Mouse (Mus musculus) intestine, embryonic 16.5 days (tissue): Measurements from ENCODE around the gene Gm7358. TPM values are rescaled to one million over a fixed set of nuclear protein-coding genes. Genes with fewer than 3 reads are reported as not detected.
"Not testable (repeated sequence)": the region's sequence is repeated elsewhere in the genome, so short reads cannot be mapped to it uniquely, and the experiment has no call there.

Experiments
- ATAC-seq: fragments of 200-750 bp; cut with Nextera tagmentation; 2 replicates; pipeline ENCODE4 v1.8.0; 2017; ENCODE audit warnings: moderate TSS enrichment, moderate library complexity
- H3K27ac ChIP-seq: fragments of 300-500 bp; sonication (generic); 2 replicates; pipeline ENCODE4 v1.5.1; 2014; ENCODE audit warnings: mild to moderate bottlenecking, low read length
- H3K27me3 ChIP-seq: fragments of 300-500 bp; sonication (generic); replicated peaks from 2 replicates; pipeline ENCODE4 v1.6.1; 2014; ENCODE audit warnings: low read length, control low read depth, mixed read lengths; ENCODE audit not compliant: control insufficient read depth, insufficient read depth
- H3K36me3 ChIP-seq: fragments of 300-500 bp; sonication (generic); 2 replicates; pipeline ENCODE4 v1.6.1; 2014; ENCODE audit warnings: low read length, control low read depth; ENCODE audit not compliant: control insufficient read depth, insufficient read depth
- H3K4me1 ChIP-seq: fragments of 300-500 bp; sonication (generic); 2 replicates; pipeline ENCODE4 v1.6.1; 2014; ENCODE audit warnings: low read length, control low read depth, mixed read lengths; ENCODE audit not compliant: control insufficient read depth, insufficient read depth
- H3K4me2 ChIP-seq: fragments of 300-500 bp; sonication (generic); 2 replicates; pipeline ENCODE4 v1.6.1; 2014; ENCODE audit warnings: low read depth, low read length, control low read depth
- H3K4me3 ChIP-seq: fragments of 300-500 bp; sonication (generic); 2 replicates; pipeline ENCODE4 v1.5.1; 2014; ENCODE audit warnings: mild to moderate bottlenecking, low read length
- H3K9ac ChIP-seq: fragments of 300-500 bp; sonication (generic); 2 replicates; pipeline ENCODE4 v1.6.1; 2014; ENCODE audit warnings: low read depth, low read length
- H3K9me3 ChIP-seq: fragments of 300-500 bp; sonication (generic); 2 replicates; pipeline ENCODE4 v1.6.1; 2016; ENCODE audit warnings: low read length, control low read depth; ENCODE audit not compliant: control insufficient read depth
- WGBS: fragments of 180-500 bp; shearing (Covaris S2); extraction: QIAGEN DNeasy Blood & Tissue Kit; methylation state at CpG from one replicate; pipeline ENCODE4 v1.1.7; 2014; 5-methylcytosine and 5-hydroxymethylcytosine counted together
- polyA plus RNA-seq: library from polyadenylated mRNA; unstranded; fragments of >200 nt; fragmentation: Nextera tagmentation; extraction: Ambion mirVana; gene quantifications from 2 replicates; pipeline ENCODE4 v1.2.1, GENCODE M21; 2015

Gm7358 gene
- not detected in 2 replicates for polyA plus RNA-seq

DNA sequence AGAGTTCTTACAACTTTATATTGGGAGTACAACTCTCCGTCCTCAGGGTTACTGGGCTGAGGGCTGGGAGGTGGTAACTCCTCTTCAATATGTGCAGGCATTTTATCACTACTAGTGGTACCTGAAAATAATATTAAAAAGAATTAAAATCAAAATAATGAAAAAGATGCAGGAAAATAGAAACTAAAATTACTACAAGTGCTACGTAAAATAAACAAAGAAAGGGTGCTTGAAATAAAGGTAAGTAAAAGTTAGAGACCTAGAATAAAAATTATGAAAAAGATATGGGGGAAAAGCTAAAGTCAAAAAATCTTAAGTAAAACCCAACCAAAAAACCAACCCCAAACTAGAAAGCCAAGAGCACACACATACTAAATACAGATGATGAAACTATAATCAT, at the start of gene Gm7358:
Gene Gm7358, minus strand, starts transcription at position 101 of the 400 bp plus-strand sequence.
- 83% methylated on average over 1 of the region's 2 CpGs for WGBS
- H3K27ac ChIP-seq, H3K4me1 ChIP-seq, H3K9ac ChIP-seq, H3K27me3 ChIP-seq, H3K4me2 ChIP-seq, H3K36me3 ChIP-seq, H3K4me3 ChIP-seq, H3K9me3 ChIP-seq, ATAC-seq: not testable (repeated sequence)

DNA sequence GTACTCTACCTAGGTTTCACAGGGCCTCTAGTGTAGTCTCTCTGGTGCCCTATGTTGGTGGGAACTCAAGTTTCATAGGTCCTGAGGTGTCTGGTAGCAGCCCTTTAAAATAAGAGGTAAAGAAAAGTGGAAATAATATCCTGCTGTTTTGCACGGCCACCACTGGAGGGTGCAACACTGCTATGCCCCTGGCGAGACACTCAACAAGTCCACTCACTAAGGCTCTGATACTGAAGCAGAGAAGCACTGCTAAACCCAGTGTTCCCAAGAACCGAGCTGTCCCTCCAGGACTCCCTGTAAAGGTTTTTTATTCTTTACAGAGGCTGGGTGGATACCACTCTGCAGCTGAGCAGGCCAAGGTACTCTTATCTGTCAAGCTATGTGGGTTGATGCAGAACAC, 43.7 kb upstream of the Gm7358 start:
- H3K4me2 ChIP-seq, H3K27me3 ChIP-seq, H3K4me3 ChIP-seq, ATAC-seq, H3K9me3 ChIP-seq, H3K36me3 ChIP-seq, H3K4me1 ChIP-seq, H3K27ac ChIP-seq, H3K9ac ChIP-seq: not testable (repeated sequence)
- 20% methylated on average over 3 of the region's 3 CpGs for WGBS

DNA sequence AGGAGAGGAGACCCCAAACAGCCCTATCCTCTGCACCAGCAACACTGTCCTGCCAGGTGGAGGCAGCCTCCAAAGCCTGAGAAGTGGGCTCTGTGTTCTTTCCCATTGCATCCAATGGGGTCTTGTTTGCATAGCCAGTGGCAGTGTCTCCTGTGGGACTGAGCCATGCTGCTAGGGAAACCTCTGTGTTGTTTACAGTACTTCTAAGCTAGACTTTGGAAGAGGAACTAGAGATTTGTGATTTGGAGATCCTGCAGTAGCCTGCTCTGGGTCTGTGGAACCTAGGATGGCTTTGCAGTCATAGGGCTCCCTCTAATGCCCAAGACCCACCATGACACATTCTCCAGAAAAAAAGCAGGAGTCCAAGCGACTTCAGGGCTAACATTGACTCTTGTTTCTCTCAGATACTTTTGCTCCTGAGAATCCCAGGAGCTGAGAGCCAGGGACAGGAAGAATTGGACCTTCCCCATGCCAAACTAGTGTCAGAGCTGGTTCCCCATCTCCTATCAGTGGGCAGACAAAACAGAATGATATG, 42.2 kb upstream of the Gm7358 start:
- H3K4me2 ChIP-seq, H3K36me3 ChIP-seq, H3K4me3 ChIP-seq, H3K4me1 ChIP-seq, H3K9me3 ChIP-seq, H3K9ac ChIP-seq, ATAC-seq, H3K27ac ChIP-seq, H3K27me3 ChIP-seq: not testable (repeated sequence)
- WGBS: 7% methylated on average over 1 of the region's 1 CpGs

DNA sequence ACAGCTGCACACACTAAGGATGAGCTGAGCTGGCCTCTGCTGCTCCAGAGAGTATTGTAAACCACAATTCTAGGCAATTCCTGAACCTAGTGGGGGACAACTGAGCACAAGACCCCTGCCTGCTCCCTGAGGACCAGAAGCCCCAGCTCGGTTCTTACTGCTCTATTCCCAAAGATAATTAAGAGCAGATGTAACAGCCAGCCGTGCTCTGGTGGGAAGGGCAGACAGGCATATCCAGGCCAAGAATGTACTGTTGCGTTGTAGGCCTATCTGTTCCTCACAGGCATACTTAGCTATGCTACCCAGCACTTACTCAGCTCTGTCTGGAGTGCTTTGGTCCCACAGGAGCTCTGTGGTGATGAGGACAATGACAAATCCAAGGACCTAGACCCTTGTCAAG, 40.6 kb upstream of the Gm7358 start:
- not testable (repeated sequence) for H3K4me2 ChIP-seq, ATAC-seq, H3K4me1 ChIP-seq, H3K36me3 ChIP-seq, H3K27me3 ChIP-seq, H3K9me3 ChIP-seq, H3K27ac ChIP-seq, H3K9ac ChIP-seq, H3K4me3 ChIP-seq
- 71% methylated on average over 3 of the region's 3 CpGs for WGBS

DNA sequence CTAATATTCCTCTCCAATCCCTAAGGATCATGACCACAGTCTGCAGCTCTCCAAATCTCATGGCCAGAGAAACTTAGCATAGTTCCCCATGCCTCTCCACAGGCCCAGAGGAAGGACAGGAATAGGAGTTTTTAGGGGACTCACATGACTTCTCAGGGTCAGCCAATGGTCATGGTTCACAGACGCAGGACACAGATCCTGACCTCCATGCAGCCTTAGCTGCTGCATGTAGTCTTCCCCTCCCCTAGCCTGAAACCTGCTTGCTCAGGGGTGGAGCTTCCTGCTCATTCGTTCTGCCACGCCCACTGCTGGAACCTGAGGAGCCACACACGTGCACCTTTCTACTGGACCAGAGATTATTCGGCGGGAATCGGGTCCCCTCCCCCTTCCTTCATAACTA, 34.8 kb upstream of the Gm7358 start:
- peak; percentile 65 for ATAC-seq
- H3K4me1 ChIP-seq, H3K27ac ChIP-seq, H3K9ac ChIP-seq, H3K27me3 ChIP-seq, H3K4me2 ChIP-seq, H3K9me3 ChIP-seq, H3K4me3 ChIP-seq, H3K36me3 ChIP-seq: not testable (repeated sequence)
- 42% methylated on average over 1 of the region's 7 CpGs for WGBS

DNA sequence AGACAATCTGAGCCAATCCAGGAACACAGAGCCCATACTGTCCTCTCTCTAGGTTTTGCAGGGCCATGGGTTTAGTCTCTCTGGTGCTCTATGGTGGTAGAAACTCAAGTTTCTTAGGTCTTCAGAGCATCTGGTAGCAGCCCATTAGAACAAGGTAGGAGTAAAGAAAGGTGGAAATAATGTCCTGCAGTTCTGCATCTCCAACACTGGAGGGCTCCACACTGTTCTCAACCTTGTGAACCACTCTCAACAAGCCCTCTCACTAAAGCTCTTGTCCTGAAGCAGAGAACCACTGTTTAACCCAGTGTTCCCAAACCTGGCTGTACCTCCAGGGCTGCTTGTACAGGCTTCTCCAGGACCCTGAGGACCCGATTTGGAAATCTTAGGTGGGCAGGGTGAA, 27.3 kb upstream of the Gm7358 start:
- 13% methylated on average over 1 of the region's 1 CpGs for WGBS
- H3K9ac ChIP-seq: not testable (repeated sequence)

DNA sequence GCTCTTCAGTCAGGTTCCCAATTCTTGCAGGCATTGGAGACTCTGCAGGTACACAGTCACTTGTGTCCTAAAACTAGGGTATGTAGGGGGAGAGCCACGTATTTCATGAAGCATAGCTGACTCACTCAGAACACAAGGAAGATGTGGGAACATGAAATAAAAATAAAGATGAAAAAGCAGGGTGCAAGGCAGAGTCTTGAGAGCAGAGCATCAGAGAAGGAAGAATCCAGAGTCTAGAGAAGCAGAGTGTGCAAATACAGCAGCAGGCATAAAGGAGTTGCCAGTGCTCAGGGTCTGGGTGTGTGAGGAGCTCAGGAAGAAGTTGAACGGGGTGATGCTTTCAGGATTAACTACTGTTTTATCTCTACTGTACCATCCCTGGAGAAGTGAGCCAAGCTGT, 17.5 kb downstream of the Gm7358 start:
- H3K4me3 ChIP-seq, H3K27ac ChIP-seq, H3K9ac ChIP-seq, H3K4me2 ChIP-seq, H3K9me3 ChIP-seq, H3K4me1 ChIP-seq, ATAC-seq, H3K27me3 ChIP-seq, H3K36me3 ChIP-seq: not testable (repeated sequence)
- 47% methylated on average over 1 of the region's 2 CpGs for WGBS

More for the DNA sequence above, 27.3 kb upstream of the Gm7358 start:
- not testable (repeated sequence) for H3K27me3 ChIP-seq, H3K4me3 ChIP-seq, H3K4me1 ChIP-seq, ATAC-seq, H3K4me2 ChIP-seq, H3K36me3 ChIP-seq, H3K27ac ChIP-seq, H3K9me3 ChIP-seq

DNA sequence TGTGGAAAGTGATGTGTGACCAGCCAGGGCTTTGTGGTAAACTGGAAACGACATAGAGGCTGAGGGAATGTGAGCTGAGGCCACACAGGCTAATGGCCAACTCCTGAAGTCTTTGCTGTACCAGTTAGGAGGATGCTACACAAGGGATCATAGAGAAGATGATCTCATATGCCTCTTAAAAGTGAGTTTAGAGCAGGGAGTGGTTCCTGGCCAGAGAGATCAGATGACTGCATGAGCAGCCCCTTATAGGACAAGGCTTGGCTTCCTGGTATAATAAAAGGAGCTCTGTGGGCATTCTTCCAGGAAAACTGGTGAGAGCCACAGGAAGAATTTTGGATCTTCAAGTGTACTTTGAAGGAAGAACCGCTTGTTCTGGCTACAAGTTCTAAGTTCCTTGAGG, 22.3 kb downstream of the Gm7358 start:
- not testable (repeated sequence) for H3K4me3 ChIP-seq, H3K27ac ChIP-seq, H3K9ac ChIP-seq, H3K27me3 ChIP-seq, H3K36me3 ChIP-seq, H3K4me1 ChIP-seq, H3K4me2 ChIP-seq, H3K9me3 ChIP-seq
- peak; percentile 50; the same call in 1 of the 2 replicates for ATAC-seq
- WGBS: 56% methylated on average over 1 of the region's 2 CpGs

DNA sequence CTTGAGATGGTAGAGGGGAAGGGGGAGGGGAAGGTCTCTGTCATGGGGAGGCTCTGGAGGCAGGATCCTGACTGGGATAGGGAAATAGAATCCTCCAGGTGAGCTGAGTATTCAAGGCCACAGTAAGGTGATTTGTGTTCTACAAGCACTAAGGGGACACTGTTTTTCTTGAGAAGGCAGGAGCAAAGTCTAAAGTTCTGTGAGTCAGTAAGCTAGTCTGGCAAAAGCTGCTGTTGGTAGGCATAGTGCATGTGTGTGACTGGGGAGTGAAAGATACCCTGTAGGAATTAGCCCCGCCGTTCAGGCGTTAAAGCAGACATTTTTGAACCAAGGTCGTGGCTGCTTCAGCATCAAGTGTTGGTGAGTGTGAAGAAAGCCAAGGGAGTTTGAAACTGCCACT, 23.2 kb downstream of the Gm7358 start:
- not testable (repeated sequence) for H3K9ac ChIP-seq, H3K27ac ChIP-seq, H3K9me3 ChIP-seq, H3K4me2 ChIP-seq, H3K4me3 ChIP-seq, H3K27me3 ChIP-seq, H3K4me1 ChIP-seq, H3K36me3 ChIP-seq
- ATAC-seq: peak; percentile 91
- 76% methylated on average over 4 of the region's 4 CpGs for WGBS
